Mouse (Mus musculus) heart, postnatal 0 days (tissue): ENCODE data around the gene Cacnb1.

Experiments
- CTCF ChIP-seq: IDR thresholded peaks from 2 replicates; pipeline ENCODE4 v1.5.1; 2016; ENCODE audit warnings: antibody characterized with exemption, control low read depth, low read depth
- EP300 ChIP-seq: IDR thresholded peaks from 2 replicates; pipeline ENCODE4 v1.6.1; 2016; ENCODE audit warnings: antibody characterized with exemption, low read depth

DNA sequence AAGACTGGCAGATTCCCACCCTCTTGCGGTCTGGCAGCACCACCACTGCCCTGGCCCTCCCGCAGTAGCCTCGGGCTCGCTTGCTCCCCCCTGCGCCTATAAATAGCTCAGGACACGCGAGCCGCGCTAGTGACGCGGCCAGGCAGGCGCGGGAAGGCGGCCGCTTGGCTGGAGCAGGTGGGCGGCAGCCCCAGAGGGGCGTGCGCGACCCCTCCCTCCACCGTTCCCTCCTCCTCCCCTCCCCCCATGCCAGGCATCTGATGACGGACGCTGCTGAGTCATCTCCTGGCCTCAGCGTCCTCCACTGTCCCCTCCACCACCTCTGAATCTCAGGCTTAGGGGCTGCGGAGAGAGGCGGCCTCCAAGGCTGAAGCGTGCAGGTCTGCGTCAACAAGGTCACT lies 13.1 kb upstream of the Cacnb1 start:
- TF ChIP-seq CTCF (no peak), EP300 (no peak)
